Mouse (Mus musculus) kidney, postnatal 0 days (tissue): ENCODE results near the gene Nkain2. TPM values are rescaled to one million over a fixed set of nuclear protein-coding genes. Genes with fewer than 3 reads are reported as not detected.

Experiments used
- ATAC-seq: fragments of 200-750 bp; cut with Nextera tagmentation; replicated peaks from 2 replicates; pipeline ENCODE4 v1.8.0; 2017; ENCODE audit warnings: low read depth, moderate number of reproducible peaks, moderate TSS enrichment, moderate library complexity; ENCODE audit not compliant: low FRiP score
- DNase-seq: peaks from one replicate; pipeline ENCODE4 v3.0.0-alpha.2; 2016; ENCODE audit warnings: low spot score
- H3K27ac ChIP-seq: fragments of 300-500 bp; sonication (generic); 2 replicates; pipeline ENCODE4 v1.5.1; 2014; ENCODE audit warnings: mild to moderate bottlenecking
- H3K27me3 ChIP-seq: fragments of 300-500 bp; sonication (generic); 2 replicates; pipeline ENCODE4 v1.6.1; 2014; ENCODE audit warnings: low read length, mixed read lengths; ENCODE audit not compliant: insufficient read depth
- H3K36me3 ChIP-seq: fragments of 300-500 bp; sonication (generic); 2 replicates; pipeline ENCODE4 v1.6.1; 2014; ENCODE audit warnings: low read length, mixed read lengths; ENCODE audit not compliant: insufficient read depth
- H3K4me1 ChIP-seq: fragments of 300-500 bp; sonication (generic); replicated peaks from 2 replicates; pipeline ENCODE4 v1.6.1; 2014; ENCODE audit warnings: antibody characterized with exemption, low read length, mixed read lengths; ENCODE audit not compliant: insufficient read depth
- H3K4me2 ChIP-seq: fragments of 300-500 bp; sonication (generic); 2 replicates; pipeline ENCODE4 v1.6.1; 2014; ENCODE audit warnings: mild to moderate bottlenecking, low read length, moderate library complexity, mixed read lengths
- H3K4me3 ChIP-seq: fragments of 300-500 bp; sonication (generic); replicated peaks from 2 replicates; pipeline ENCODE4 v1.5.1; 2014; ENCODE audit warnings: low read depth, low read length
- H3K9ac ChIP-seq: fragments of 300-500 bp; sonication (generic); 2 replicates; pipeline ENCODE4 v1.6.1; 2014; ENCODE audit warnings: low read depth, low read length
- H3K9me3 ChIP-seq: fragments of 300-500 bp; sonication (generic); replicated peaks from 2 replicates; pipeline ENCODE4 v1.6.1; 2016; ENCODE audit warnings: low read length, inconsistent platforms, mixed read lengths
- CTCF ChIP-seq: IDR thresholded peaks from 2 replicates; pipeline ENCODE4 v1.5.1; 2016; ENCODE audit warnings: antibody characterized with exemption, low read depth, mild to moderate bottlenecking, moderate library complexity
- WGBS: fragments of 180-500 bp; shearing (Covaris S2); extraction: QIAGEN DNeasy Blood & Tissue Kit; methylation state at CpG from one replicate; pipeline ENCODE4 v1.1.7; 2014; 5-methylcytosine and 5-hydroxymethylcytosine counted together
- polyA plus RNA-seq: library from polyadenylated mRNA; unstranded; fragments of >200 nt; fragmentation: Nextera tagmentation; extraction: Ambion mirVana; gene quantifications from 2 replicates; pipeline ENCODE4 v1.2.1, GENCODE M21; 2015

Nkain2 gene
- polyA plus RNA-seq, 1 experiment from 2014 or later, result 0.34 TPM

DNA sequence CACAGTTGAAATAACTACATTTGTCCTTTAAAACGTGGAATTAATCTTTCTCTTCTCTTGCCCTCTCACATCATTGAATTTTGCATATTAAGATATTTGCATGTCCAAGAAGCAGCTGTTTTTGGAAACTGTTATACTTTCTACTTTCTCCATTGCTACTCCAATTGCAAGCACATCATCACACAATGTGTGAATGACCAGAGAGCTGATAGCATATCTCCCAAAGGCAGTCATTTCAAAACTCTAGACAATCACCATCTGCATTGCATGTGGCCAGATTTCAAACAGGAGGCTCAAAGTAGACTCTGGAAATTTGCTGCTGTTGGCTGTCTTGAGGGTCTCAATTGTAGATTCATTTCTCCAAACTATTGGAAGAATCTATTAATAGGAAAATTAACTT, 396.7 kb downstream of the Nkain2 start:
- H3K36me3 ChIP-seq, result no peaks in the 10 kb centered on the region
- DNase-seq (no peak), ATAC-seq (no peak)
- no peaks in the 10 kb centered on the region for H3K27me3 ChIP-seq
- no peak overlapping the region for H3K27ac ChIP-seq
- H3K4me1 ChIP-seq, result no peaks in the 10 kb centered on the region
- WGBS, result 71% methylated on average over 1 of the region's 1 CpGs
- H3K9me3 ChIP-seq, result no peaks in the 10 kb centered on the region
- no peak overlapping the region for H3K4me2 ChIP-seq
- H3K4me3 ChIP-seq, result no peak overlapping the region
- TF ChIP-seq CTCF, result no peak
- H3K9ac ChIP-seq, result no peak overlapping the region

DNA sequence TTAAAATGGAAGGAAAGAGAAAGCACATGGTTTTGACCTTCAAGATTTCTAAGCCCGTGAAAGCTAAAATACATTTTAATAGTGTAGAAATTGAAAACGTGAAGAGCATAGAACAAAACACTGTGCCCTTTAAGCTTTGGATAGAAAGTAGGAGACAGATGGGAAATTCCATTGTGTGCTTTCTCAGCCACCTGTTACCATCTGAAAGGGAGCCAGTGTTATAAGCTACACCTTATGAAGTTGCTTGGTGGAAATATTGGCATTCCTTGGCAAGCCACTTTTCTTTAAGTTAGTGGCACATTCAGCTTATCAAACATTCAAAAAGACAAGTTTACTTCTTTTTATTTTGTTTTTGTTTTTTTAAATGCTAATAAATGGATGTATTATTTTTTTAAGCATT, 427.5 kb downstream of the Nkain2 start:
- Histone ChIP-seq H3K4me2 (no peak overlapping the region), H3K27me3 (no peaks in the 10 kb centered on the region), H3K9me3 (no peaks in the 10 kb centered on the region), H3K4me1 (no peaks in the 10 kb centered on the region), H3K4me3 (no peak overlapping the region), H3K36me3 (no peaks in the 10 kb centered on the region), H3K27ac (no peak overlapping the region), H3K9ac (no peak overlapping the region)
- WGBS, result 78% methylated on average over 2 of the region's 2 CpGs
- DNase-seq, result no peak
- no peak for TF ChIP-seq CTCF
- no peak for ATAC-seq

DNA sequence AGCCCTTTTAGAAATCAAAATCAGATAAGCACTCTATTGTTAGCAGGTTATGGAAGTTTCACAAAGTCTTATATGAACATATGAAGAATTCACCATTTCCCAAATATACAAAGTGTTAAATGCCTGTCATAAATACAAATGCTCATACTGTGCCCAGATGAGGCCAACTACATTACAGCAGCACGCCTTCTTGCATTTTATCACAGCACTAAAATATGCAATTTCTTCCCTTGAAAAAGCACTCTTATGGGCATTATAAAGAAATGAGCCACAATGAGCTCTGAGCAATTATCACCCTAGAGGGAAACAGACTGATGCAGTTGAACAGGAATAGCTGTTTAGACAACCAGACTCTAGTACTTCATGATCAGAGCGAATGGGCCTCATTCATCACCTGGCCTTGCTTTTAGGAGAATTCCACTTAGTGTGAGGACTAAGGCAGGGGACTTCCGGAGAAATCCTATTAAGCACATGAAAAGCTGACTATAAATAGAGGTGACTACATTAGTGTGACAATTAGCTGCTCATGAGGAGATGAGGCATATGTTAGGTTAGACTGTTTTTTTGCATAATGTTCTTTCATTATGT, 450.2 kb downstream of the Nkain2 start:
- Histone ChIP-seq H3K9me3 (no peaks in the 10 kb centered on the region), H3K36me3 (no peaks in the 10 kb centered on the region), H3K27ac (no peak overlapping the region), H3K27me3 (no peaks in the 10 kb centered on the region), H3K9ac (no peak overlapping the region), H3K4me2 (no peak overlapping the region), H3K4me1 (no peaks in the 10 kb centered on the region), H3K4me3 (no peak overlapping the region)
- WGBS, result 59% methylated on average over 3 of the region's 3 CpGs
- DNase-seq (no peak), ATAC-seq (no peak)
- TF ChIP-seq CTCF, result no peak

DNA sequence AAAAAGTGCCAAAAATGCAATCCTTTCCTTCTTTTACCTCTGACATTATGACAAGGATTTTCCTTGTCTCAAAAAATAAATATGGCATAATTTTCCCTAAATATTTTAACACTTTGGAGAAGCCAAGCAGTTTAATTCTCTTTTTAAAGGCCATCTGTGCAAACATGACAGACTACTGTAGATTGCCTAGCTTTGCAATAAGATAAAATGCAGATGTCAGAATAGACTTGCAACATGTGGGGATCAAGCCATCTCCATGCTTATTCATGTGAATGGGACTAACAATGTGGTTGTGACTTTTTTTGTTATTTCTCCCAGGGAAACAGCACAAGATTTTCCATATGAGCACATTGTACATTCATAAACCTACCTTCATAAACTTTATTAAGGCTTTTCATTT, 476.0 kb downstream of the Nkain2 start:
- no peak for TF ChIP-seq CTCF
- Histone ChIP-seq H3K4me1 (no peaks in the 10 kb centered on the region), H3K27ac (no peak overlapping the region), H3K9me3 (no peaks in the 10 kb centered on the region), H3K36me3 (no peaks in the 10 kb centered on the region), H3K27me3 (no peaks in the 10 kb centered on the region), H3K4me3 (no peak overlapping the region), H3K9ac (no peak overlapping the region), H3K4me2 (no peak overlapping the region)
- ATAC-seq (no peak), DNase-seq (no peak)

DNA sequence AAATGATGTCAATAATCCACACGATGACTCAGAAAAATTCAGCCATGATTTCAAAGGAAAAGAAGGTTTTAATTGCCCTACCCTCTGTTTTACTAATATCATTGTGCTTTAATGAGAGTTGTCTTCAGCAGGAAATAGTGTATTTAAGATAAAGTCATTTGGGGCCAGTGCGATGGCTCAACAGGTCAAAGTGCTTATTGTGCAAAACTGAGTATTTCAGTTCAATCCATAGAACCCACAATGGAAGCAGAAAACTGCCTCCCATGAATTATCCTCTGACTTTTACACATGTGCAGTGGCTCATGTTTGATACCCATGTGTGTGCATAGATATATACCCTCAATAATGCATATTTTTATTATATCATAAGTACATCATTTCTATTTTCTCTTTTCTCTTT, 478.9 kb downstream of the Nkain2 start:
- Histone ChIP-seq H3K27ac (no peak overlapping the region), H3K9ac (no peak overlapping the region), H3K36me3 (no peaks in the 10 kb centered on the region), H3K4me2 (no peak overlapping the region), H3K4me1 (no peaks in the 10 kb centered on the region), H3K4me3 (no peak overlapping the region), H3K9me3 (no peaks in the 10 kb centered on the region), H3K27me3 (no peaks in the 10 kb centered on the region)
- DNase-seq, result no peak
- TF ChIP-seq CTCF, result no peak
- WGBS, result 86% methylated on average over 2 of the region's 2 CpGs
- ATAC-seq, result no peak

DNA sequence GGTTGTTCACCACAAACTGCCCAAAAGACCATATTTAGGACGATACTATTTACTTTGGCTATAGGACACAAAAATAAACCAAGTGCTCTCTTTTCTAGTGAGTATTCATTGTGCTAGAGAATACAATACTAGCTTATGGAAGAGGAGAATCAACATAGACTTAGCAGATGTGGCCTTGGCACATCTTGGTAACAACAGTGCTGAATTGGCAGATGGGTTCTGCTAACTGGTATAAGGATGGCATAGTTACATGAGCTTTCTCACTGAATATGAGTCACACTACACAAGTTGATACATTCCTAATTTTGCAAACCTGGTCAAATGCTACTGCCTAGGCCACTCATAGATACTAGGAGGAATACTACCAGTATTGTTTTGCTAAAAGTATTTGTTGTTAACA, 489.3 kb downstream of the Nkain2 start:
- ATAC-seq, result no peak
- Histone ChIP-seq H3K4me1 (no peaks in the 10 kb centered on the region), H3K27me3 (no peaks in the 10 kb centered on the region), H3K4me3 (no peak overlapping the region), H3K27ac (no peak overlapping the region), H3K9me3 (no peaks in the 10 kb centered on the region), H3K9ac (no peak overlapping the region), H3K36me3 (no peaks in the 10 kb centered on the region), H3K4me2 (no peak overlapping the region)
- 74% methylated on average over 1 of the region's 1 CpGs for WGBS
- TF ChIP-seq CTCF, result no peak
- DNase-seq, result no peak

DNA sequence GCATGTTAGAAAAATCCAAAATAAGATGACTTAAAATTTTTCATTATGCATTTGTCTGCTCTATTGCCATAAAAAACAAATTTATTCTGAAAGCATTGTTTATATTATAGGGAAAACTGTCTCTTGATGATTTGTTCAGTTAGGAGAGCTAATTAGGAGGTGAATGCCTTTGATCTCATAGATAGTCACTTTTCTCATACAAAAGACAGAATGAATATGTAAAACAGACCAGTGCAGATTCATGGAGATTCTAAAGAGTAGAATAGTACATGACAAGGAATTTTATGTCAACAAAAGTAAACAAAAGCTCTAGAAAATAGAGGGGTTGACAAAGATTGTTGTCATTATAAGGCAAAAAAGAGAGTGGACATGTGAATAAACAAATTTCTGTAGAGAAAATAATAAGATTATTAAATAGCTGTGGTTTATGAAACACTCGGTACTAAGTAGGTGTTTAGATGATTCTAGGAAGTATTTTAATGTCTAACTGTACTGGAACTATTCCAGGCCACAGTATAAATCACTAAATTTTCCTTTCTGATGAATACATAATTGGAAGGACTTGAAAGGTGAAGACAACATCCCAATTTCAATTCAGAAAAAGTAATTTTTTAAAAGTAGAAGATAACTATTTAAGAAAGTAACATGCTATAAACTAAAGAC, 496.3 kb downstream of the Nkain2 start:
- H3K9ac ChIP-seq, result no peak overlapping the region
- H3K4me1 ChIP-seq, result no peaks in the 10 kb centered on the region
- no peak overlapping the region for H3K4me2 ChIP-seq
- no peaks in the 10 kb centered on the region for H3K27me3 ChIP-seq
- H3K4me3 ChIP-seq, result no peak overlapping the region
- DNase-seq, result no peak
- 77% methylated on average over 1 of the region's 1 CpGs for WGBS
- H3K9me3 ChIP-seq, result no peaks in the 10 kb centered on the region
- no peak overlapping the region for H3K27ac ChIP-seq
- no peaks in the 10 kb centered on the region for H3K36me3 ChIP-seq
- no peak for TF ChIP-seq CTCF
- ATAC-seq, result no peak
